Mouse (Mus musculus): ENCODE results near the gene Scube1.

Gene Scube1

GRCm38 (mm10) chr15:83709889-83710774 lies 14.7 kb downstream of the Scube1 start:
- DNase-seq (ENCODE audit: low read depth), result no peak

GRCm38 (mm10) chr15:83706528-83707199 lies 18.2 kb downstream of the Scube1 start:
- DNase-seq (ENCODE audit: low read depth), result no peak

GRCm38 (mm10) chr15:83700593-83700923 lies 24.3 kb downstream of the Scube1 start:
- DNase-seq (ENCODE audit: low read depth), result no peak

- no peak for DNase-seq (ENCODE audit: low read depth)
Measured at GRCm38 (mm10) chr15:83699834-83700592, 24.8 kb downstream of the Scube1 start.

- no peak for DNase-seq (ENCODE audit: low read depth)
Measured at GRCm38 (mm10) chr15:83699132-83699833, 25.5 kb downstream of the Scube1 start.

GRCm38 (mm10) chr15:83696681-83697381 lies 28.0 kb downstream of the Scube1 start:
- DNase-seq (ENCODE audit: low read depth), result no peak

GRCm38 (mm10) chr15:83695159-83695558 lies 29.7 kb downstream of the Scube1 start:
- DNase-seq (ENCODE audit: low read depth), result no peak

- DNase-seq (ENCODE audit: low read depth), result no peak
Measured at GRCm38 (mm10) chr15:83691901-83692361, 32.9 kb downstream of the Scube1 start.

GRCm38 (mm10) chr15:83689946-83690345 lies 34.9 kb downstream of the Scube1 start:
- no peak for DNase-seq (ENCODE audit: low read depth)

- DNase-seq (ENCODE audit: low read depth), result no peak
Measured at GRCm38 (mm10) chr15:83686601-83687000, 38.2 kb downstream of the Scube1 start.

- no peak for DNase-seq (ENCODE audit: low read depth)
Measured at GRCm38 (mm10) chr15:83685950-83686349, 38.9 kb downstream of the Scube1 start.

- no peak for DNase-seq (ENCODE audit: low read depth)
Measured at GRCm38 (mm10) chr15:83683051-83683561, 41.7 kb downstream of the Scube1 start.

GRCm38 (mm10) chr15:83680300-83680699 lies 44.5 kb downstream of the Scube1 start:
- no peak for DNase-seq (ENCODE audit: low read depth)

- DNase-seq (ENCODE audit: low read depth), result no peak
Measured at GRCm38 (mm10) chr15:83679729-83680128, 45.1 kb downstream of the Scube1 start.

- DNase-seq (ENCODE audit: low read depth), result no peak
Measured at GRCm38 (mm10) chr15:83678606-83679005, 46.2 kb downstream of the Scube1 start.

- no peak for DNase-seq (ENCODE audit: low read depth)
Measured at GRCm38 (mm10) chr15:83678089-83678488, 46.7 kb downstream of the Scube1 start.

GRCm38 (mm10) chr15:83677098-83677497 lies 47.7 kb downstream of the Scube1 start:
- no peak for DNase-seq (ENCODE audit: low read depth)

GRCm38 (mm10) chr15:83676286-83676685 lies 48.5 kb downstream of the Scube1 start:
- DNase-seq (ENCODE audit: low read depth), result no peak

GRCm38 (mm10) chr15:83673621-83674020 lies 51.2 kb downstream of the Scube1 start:
- DNase-seq (ENCODE audit: low read depth), result no peak

- DNase-seq (ENCODE audit: low read depth), result no peak
Measured at GRCm38 (mm10) chr15:83667501-83667900, 57.3 kb downstream of the Scube1 start.

GRCm38 (mm10) chr15:83666418-83666817 lies 58.4 kb downstream of the Scube1 start:
- DNase-seq (ENCODE audit: low read depth), result no peak

All from c-Kit-positive CD71-negative TER-119-negative erythroid progenitor cells, embryonic 14.5 days (primary cell).